Mouse (Mus musculus) 3134 (cell line): Measurements from ENCODE around the gene Mboat2.

ENCODE experiments used
- DNase-seq: peaks from one replicate; pipeline ENCODE4 v3.0.0-alpha.2; 2011; ENCODE audit warnings: low spot score; ENCODE audit not compliant: insufficient read length; ENCODE audit errors: extremely low read depth

Gene Mboat2

DNA sequence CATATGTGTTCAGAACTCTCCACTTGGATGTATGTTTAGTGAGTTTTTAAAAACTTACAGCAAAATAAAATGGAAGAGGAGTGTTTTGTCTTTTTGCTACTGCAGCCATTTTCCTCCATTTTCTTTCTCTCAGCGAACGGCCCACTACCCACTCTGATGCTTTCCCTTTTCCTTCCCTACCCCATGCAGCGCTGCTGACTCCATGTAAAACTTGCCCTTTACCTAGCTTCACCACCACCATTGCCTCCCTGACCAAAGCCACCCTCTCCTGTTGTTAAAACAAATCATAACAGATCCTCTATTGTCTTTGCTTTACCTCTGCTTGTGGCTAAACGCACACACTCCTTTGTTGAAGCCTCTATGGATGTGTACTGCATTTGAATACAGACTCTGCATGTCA, 164.7 kb downstream of the Mboat2 start:
- no peak for DNase-seq

- DNase-seq: no peak
Observed at GRCm38 (mm10) chr12:25005350-25005749, 174.7 kb downstream of the Mboat2 start.

DNA sequence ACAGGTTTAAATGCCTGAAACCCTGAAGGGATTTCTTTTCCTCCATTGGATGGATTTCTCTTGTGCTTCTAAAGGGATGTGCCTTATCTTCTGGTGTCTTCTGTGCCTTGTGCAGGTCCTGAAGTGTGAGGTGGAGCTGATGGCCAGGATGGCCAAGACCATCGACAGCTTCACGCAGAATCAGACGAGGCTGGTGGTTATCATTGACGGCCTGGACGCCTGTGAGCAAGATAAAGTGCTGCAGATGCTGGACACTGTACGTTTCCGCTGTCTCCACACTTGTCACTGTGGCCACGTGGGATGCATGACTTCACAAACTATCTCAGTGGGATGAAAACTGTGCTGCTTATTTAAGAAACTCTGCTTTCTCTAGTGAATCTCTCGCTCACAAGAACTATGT, 179.3 kb downstream of the Mboat2 start:
- DNase-seq: no peak

DNA sequence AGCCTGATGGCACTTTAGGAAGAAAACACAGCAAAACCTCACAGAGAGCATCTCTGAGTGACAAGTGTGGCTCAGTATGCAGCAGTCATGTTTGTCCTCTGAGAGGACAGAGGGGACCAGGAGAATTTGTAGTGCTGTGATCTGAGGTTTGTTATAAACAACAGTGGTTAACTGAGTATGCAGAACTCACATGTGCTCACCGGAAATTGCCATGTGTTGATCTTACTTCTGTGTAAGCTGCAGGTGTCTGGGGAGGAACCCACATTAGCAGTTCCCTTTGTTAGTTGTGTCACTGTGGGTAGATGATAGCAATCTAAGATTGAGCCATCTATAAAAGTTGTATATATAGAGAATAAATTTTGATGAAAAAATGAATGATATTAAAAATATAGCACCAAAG, 179.7 kb downstream of the Mboat2 start:
- no peak for DNase-seq

DNA sequence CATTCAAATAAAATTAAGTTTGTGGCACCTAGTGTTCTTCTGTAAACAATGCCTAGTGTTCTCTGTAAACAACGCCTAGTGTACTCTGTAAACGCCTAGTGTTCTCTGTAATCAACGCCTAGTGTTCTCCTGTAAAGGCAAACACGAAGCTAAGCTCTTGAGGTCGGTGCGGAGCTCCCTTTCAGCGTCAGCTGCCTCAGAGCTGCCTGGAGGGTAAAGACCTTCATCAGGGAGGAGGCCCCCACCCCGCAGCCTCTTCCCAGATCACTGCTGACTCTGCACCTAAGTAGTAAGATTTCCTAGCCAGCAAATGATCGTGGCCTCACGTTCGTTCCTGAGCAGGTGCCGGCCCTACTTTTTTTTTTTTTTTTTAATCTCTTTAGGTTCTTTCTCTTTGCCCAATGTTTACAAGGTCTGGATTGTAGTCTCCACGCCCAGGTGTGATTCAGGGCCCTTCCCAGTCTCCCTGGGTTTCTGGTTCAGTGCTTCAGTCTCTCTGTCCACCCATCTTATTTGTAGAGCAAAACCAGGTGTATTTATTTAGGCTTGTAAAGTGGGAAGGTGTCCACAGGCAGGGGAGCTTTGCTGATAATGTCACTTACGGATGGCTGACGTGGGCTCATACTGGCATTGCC, 181.2 kb downstream of the Mboat2 start:
- no peak for DNase-seq

- DNase-seq: no peak
Observed at GRCm38 (mm10) chr12:25012555-25013540, 182.2 kb downstream of the Mboat2 start.
